Mouse (Mus musculus): ENCODE measurements around the gene Syt2.

DNA sequence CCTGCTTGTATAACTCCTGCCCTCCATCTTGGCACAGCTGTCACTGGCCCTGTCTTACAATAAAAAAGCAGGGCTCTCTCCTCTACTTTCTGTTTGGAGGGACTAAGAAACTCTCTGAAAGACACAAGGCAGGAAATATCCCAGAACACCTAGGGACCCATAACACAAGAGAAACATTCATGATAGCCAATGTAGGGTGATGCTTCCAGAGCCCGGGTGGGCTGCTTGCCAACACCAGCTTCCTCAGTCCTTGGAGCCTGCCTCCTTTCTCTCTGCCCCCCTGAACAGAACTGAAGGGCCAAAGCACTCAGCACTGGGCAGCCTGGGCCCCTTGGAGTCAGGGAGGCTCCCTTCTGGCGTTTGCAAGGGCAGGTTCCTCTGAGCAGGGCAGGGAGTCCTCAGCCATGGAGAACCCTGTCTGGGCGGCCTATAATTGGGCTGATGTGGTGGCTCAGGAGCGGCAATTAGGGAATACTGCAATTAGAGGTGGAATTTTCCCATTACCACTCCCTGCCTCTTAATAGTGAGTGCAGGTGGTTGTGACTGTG is 5.4 kb downstream of the Syt2 start:
- TF ChIP-seq CTCF (IDR thresholded peaks at IDR 0.05; ENCODE audit: extremely low read depth, insufficient read depth, insufficient read length, insufficient replicate concordance) (no peak), POLR2A (IDR thresholded peaks at IDR 0.05; ENCODE audit: low read depth, low read length) (no peak)

Measured in spleen, adult 2 months (tissue).